In genomic region chr12:24498150-24498840, GRCm38 (mm10) we compare ENCODE assay signal across 8 mouse cellular contexts. TPM values are rescaled to one million over a fixed set of nuclear protein-coding genes. Genes with fewer than 3 reads are reported as not detected.
DNase-seq lines count a peak whose midpoint lies in the region; ATAC-seq and TF ChIP-seq lines count a peak whose summit lies in the region.

Gene Taf1b, plus strand, starts transcription at chr12:24498359.

- peak within 1 kb of the TSS; percentile 56 for H3K4me2 ChIP-seq in forebrain, embryonic 15.5 days (replicated peaks)
- peak within 1 kb of the TSS; percentile 57 for H3K4me2 ChIP-seq in lung, embryonic 14.5 days

- H3K36me3 ChIP-seq in forebrain, embryonic 15.5 days: no peaks in the 10 kb centered on the region; the same call in 1 of the 2 replicates
- H3K36me3 ChIP-seq in lung, embryonic 14.5 days (ENCODE audit: insufficient read depth): no peaks in the 10 kb centered on the region
- no peaks in the 10 kb centered on the region for H3K36me3 ChIP-seq in thymus, adult 2 months (ENCODE audit: control insufficient read depth, insufficient read depth, low read length)

- H3K4me3 ChIP-seq in forebrain, embryonic 15.5 days: peak within 1 kb of the TSS; percentile 77
- H3K4me3 ChIP-seq in layer of hippocampus, adult 2 months: peak within 1 kb of the TSS; percentile 81
- H3K4me3 ChIP-seq in lung, embryonic 14.5 days (ENCODE audit: low read depth, low read length): peak within 1 kb of the TSS; percentile 66
- peak within 1 kb of the TSS; percentile 99 for H3K4me3 ChIP-seq in olfactory bulb, adult 2 months (ENCODE audit: insufficient read depth, low read depth, low read length)
- H3K4me3 ChIP-seq in thymus, adult 2 months (ENCODE audit: control insufficient read depth, insufficient read depth, low read length): peak within 1 kb of the TSS; percentile 84

- peak within 1 kb of the TSS; percentile 83 for H3K9ac ChIP-seq in forebrain, embryonic 15.5 days (replicated peaks)
- H3K9ac ChIP-seq in lung, embryonic 14.5 days: peak within 1 kb of the TSS; percentile 64

- no peaks in the 10 kb centered on the region for H3K4me1 ChIP-seq in forebrain, embryonic 15.5 days
- no peaks in the 10 kb centered on the region for H3K4me1 ChIP-seq in lung, embryonic 14.5 days (ENCODE audit: insufficient read depth)
- no peaks in the 10 kb centered on the region for H3K4me1 ChIP-seq in olfactory bulb, adult 2 months (ENCODE audit: control insufficient read depth, insufficient read depth, low read length)
- H3K4me1 ChIP-seq in thymus, adult 2 months (replicated peaks; ENCODE audit: control insufficient read depth, insufficient read depth, low read length): 0 out of 2 replicates have a peak, but pooled peaks cover 3% of the 10 kb centered on the region

- TF ChIP-seq CTCF in layer of hippocampus, adult 2 months (conservative IDR thresholded peaks at IDR 0.05): 0 out of 2 replicates have a peak, but pooled peaks have one; percentile 13
- TF ChIP-seq CTCF in lung, embryonic 14.5 days (IDR thresholded peaks at IDR 0.05; ENCODE audit: low read depth): no peak
- TF ChIP-seq CTCF in olfactory bulb, adult 2 months (IDR thresholded peaks at IDR 0.05; ENCODE audit: insufficient read depth, low read depth, low read length): no peak
- no peak for TF ChIP-seq CTCF in thymus, adult 2 months (IDR thresholded peaks at IDR 0.05; ENCODE audit: borderline replicate concordance, control insufficient read depth, extremely low read depth, insufficient read depth, low read length, poor library complexity)

- no peaks in the 10 kb centered on the region for H3K9me3 ChIP-seq in forebrain, embryonic 15.5 days
- no peaks in the 10 kb centered on the region for H3K9me3 ChIP-seq in lung, embryonic 14.5 days (ENCODE audit: low read depth, low read length)

- peak; percentile 61 for TF ChIP-seq POLR2A in olfactory bulb, adult 2 months (IDR thresholded peaks at IDR 0.05; ENCODE audit: insufficient read depth, low read depth, low read length)
- TF ChIP-seq POLR2A in thymus, adult 2 months (IDR thresholded peaks at IDR 0.05; ENCODE audit: control insufficient read depth, extremely low read depth, insufficient read depth, low read length, poor library complexity): 0 out of 2 replicates have a peak, but pooled peaks have one; percentile 42

- DNase-seq in ES-CJ7 (ENCODE audit: low read depth, low spot score): peak; percentile 92
- DNase-seq in cerebellum, adult 11 months: peak; percentile 68
- DNase-seq in heart, postnatal 36 days: peak; percentile 82 to 85
- DNase-seq in layer of hippocampus, adult 2 months (ENCODE audit: low spot score in 2 of 2): peak; percentile 78 to 87
- DNase-seq in lung, embryonic 14.5 days: peak; percentile 85
- DNase-seq in thymus, adult 2 months: peak; percentile 77

- peak within 1 kb of the TSS; percentile 46 for H3K27ac ChIP-seq in forebrain, embryonic 15.5 days (replicated peaks)
- H3K27ac ChIP-seq in layer of hippocampus, adult 2 months: peak within 1 kb of the TSS; percentile 91
- H3K27ac ChIP-seq in lung, embryonic 14.5 days (ENCODE audit: low read depth): peak within 1 kb of the TSS; percentile 71; the same call in 1 of the 2 replicates
- H3K27ac ChIP-seq in olfactory bulb, adult 2 months (ENCODE audit: insufficient read depth, low read depth, low read length): peak within 1 kb of the TSS; percentile 71
- H3K27ac ChIP-seq in thymus, adult 2 months (ENCODE audit: control insufficient read depth, insufficient read depth, low read length): no peak within 1 kb of the TSS

- intact Hi-C loops in heart, postnatal 36 days (cut with DNase I): loop anchor here (2.0 kb wide), 1 partner anchor 75 kb away; the partner anchor contains the start of gene Grhl1

- 9% methylated on average over 31 of the region's 31 CpGs for WGBS in forebrain, embryonic 15.5 days
- 7% methylated on average over 31 of the region's 31 CpGs for WGBS in lung, embryonic 14.5 days
- WGBS in olfactory bulb, adult 2 months: 8% methylated on average over 31 of the region's 31 CpGs
- WGBS in thymus, adult 2 months: 4% methylated on average over 31 of the region's 31 CpGs

- H3K27me3 ChIP-seq in forebrain, embryonic 15.5 days: no peaks in the 10 kb centered on the region
- H3K27me3 ChIP-seq in lung, embryonic 14.5 days (ENCODE audit: insufficient read depth, low read length): no peaks in the 10 kb centered on the region
- no peaks in the 10 kb centered on the region for H3K27me3 ChIP-seq in thymus, adult 2 months (ENCODE audit: control insufficient read depth, insufficient read depth, low read length)

- ATAC-seq in forebrain, embryonic 15.5 days (replicated peaks): peak; percentile 90
- peak; percentile 93 for ATAC-seq in lung, embryonic 14.5 days (ENCODE audit: insufficient read depth)

RNA-seq across cellular contexts. Expression of gene Taf1b, which starts in this region (rescaled TPM):
- 42.1 and 42.4 TPM in 2 replicates for polyA plus RNA-seq in forebrain, embryonic 15.5 days (2015; fragmentation: Nextera tagmentation; extraction: Ambion mirVana)
- total RNA-seq in heart, postnatal 36 days (2021): 10 to 100 TPM; 10.8 to 11.1 TPM
- total RNA-seq in layer of hippocampus, adult 2 months (2021): 10 to 100 TPM; 34.4 to 35.3 TPM
- polyA plus RNA-seq in lung, embryonic 14.5 days (2014; fragmentation: Nextera tagmentation; extraction: Ambion mirVana): 31.5 and 32.2 TPM in 2 replicates
- polyA plus RNA-seq in olfactory bulb, adult 2 months (2012; ENCODE audit: insufficient read depth, insufficient read length, low replicate concordance, missing spikeins): not detected in 2 replicates
- 13.2 and 14.7 TPM in 2 replicates for polyA plus RNA-seq in thymus, adult 2 months (2012; rRNA removed)
